Mouse (Mus musculus) olfactory bulb, adult 2 months (tissue): ENCODE measurements around the gene Ppp1r9a.

Experiments
- CTCF ChIP-seq: fragments of 200-500 bp; IDR thresholded peaks from 2 replicates; pipeline ENCODE4 v1.5.1; 2012; ENCODE audit warnings: low read depth, mild to moderate bottlenecking, low read length, moderate library complexity; ENCODE audit not compliant: insufficient read depth
- POLR2A ChIP-seq: fragments of 200-500 bp; IDR thresholded peaks from 2 replicates; pipeline ENCODE4 v1.6.1; 2012; ENCODE audit warnings: mild to moderate bottlenecking, low read depth, low read length, moderate library complexity; ENCODE audit not compliant: insufficient read depth

- TF ChIP-seq CTCF (no peak), POLR2A (no peak)
Measured at GRCm38 (mm10) chr6:4977515-4977914, 74.8 kb downstream of the Ppp1r9a start.
